Mouse (Mus musculus) hematopoietic stem cell, adult 5-6 weeks (primary cell): ENCODE data around the gene Ccdc51. TPM values are rescaled to one million over a fixed set of nuclear protein-coding genes. Genes with fewer than 3 reads are reported as not detected.

Experiments
- ATAC-seq, 2 experiments: fragments of 125-278 bp in 1 of 2; replicated peaks in 1 of 2; 2 replicates each; pipeline ENCODE4 v1.8.0; 2016 to 2017; ENCODE audit warnings: inconsistent platforms in 2 of 2, mild to moderate bottlenecking in 2 of 2, moderate number of reproducible peaks in 2 of 2, low read depth in 1 of 2, moderate TSS enrichment in 1 of 2; ENCODE audit not compliant: low FRiP score in 2 of 2, poor library complexity in 2 of 2, severe bottlenecking in 2 of 2, insufficient read depth in 1 of 2, low TSS enrichment in 1 of 2
- total RNA-seq: library from RNA; stranded (forward); fragments of 172-1452, 232-1000 nt; gene quantifications from 2 replicates; pipeline ENCODE4 v1.2.3, GENCODE M21; 2017

Ccdc51 gene
- total RNA-seq, 1 experiment from 2014 or later: 17.6 TPM

- ATAC-seq: no peak
These were observed 9.5 kb downstream of the Ccdc51 start for GRCm38 (mm10) chr9:109091802-109092201.

GRCm38 (mm10) chr9:109092799-109093198, 10.5 kb downstream of the Ccdc51 start:
- no peak for ATAC-seq

GRCm38 (mm10) chr9:109093786-109094552, 11.7 kb downstream of the Ccdc51 start:
- no peak for ATAC-seq

- ATAC-seq: no peak; a peak in 1 of 4 replicates
These were observed 12.4 kb downstream of the Ccdc51 start for GRCm38 (mm10) chr9:109094553-109095136.

- peak in 1 of 2 experiments; percentile 46; a peak in 2 of 4 replicates for ATAC-seq
These were observed 13.1 kb downstream of the Ccdc51 start, which contains the start of gene Plxnb1 for GRCm38 (mm10) chr9:109095137-109095982. Plxnb1 (plus strand) TSS chr9:109095389.

- no peak for ATAC-seq
These were observed 14.0 kb downstream of the Ccdc51 start for GRCm38 (mm10) chr9:109096251-109096661.

- ATAC-seq: no peak
These were observed 14.6 kb downstream of the Ccdc51 start for GRCm38 (mm10) chr9:109096856-109097255.

- ATAC-seq: no peak
These were observed 15.0 kb downstream of the Ccdc51 start for GRCm38 (mm10) chr9:109097291-109097690.

GRCm38 (mm10) chr9:109097831-109098230, 15.5 kb downstream of the Ccdc51 start:
- ATAC-seq: no peak

GRCm38 (mm10) chr9:109098366-109098765, 16.1 kb downstream of the Ccdc51 start:
- ATAC-seq: no peak

GRCm38 (mm10) chr9:109098969-109099368, 16.7 kb downstream of the Ccdc51 start:
- ATAC-seq: no peak

GRCm38 (mm10) chr9:109100307-109100928, 18.1 kb downstream of the Ccdc51 start:
- peak in 1 of 2 experiments; percentile 18; a peak in 2 of 4 replicates for ATAC-seq

GRCm38 (mm10) chr9:109101933-109102445, 19.7 kb downstream of the Ccdc51 start:
- no peak for ATAC-seq

- no peak for ATAC-seq
These were observed 20.2 kb downstream of the Ccdc51 start for GRCm38 (mm10) chr9:109102541-109102940.

- no peak for ATAC-seq
These were observed 21.0 kb downstream of the Ccdc51 start for GRCm38 (mm10) chr9:109103250-109103649.

GRCm38 (mm10) chr9:109104083-109104482, 21.8 kb downstream of the Ccdc51 start:
- ATAC-seq: no peak

GRCm38 (mm10) chr9:109105011-109105410, 22.7 kb downstream of the Ccdc51 start:
- ATAC-seq: no peak
